Mouse (Mus musculus) cerebellum, adult 2 months (tissue): ENCODE data around the gene App.

ENCODE experiments used
- CTCF ChIP-seq: fragments of 200-500 bp; IDR thresholded peaks from 2 replicates; pipeline ENCODE4 v1.5.1; 2011; ENCODE audit warnings: low read depth, mild to moderate bottlenecking, control low read depth, low read length, moderate library complexity, borderline replicate concordance; ENCODE audit not compliant: insufficient read depth
- POLR2A ChIP-seq: fragments of 200-500 bp; IDR thresholded peaks from 2 replicates; pipeline ENCODE4 v1.6.1; 2011; ENCODE audit warnings: low read length, control low read depth, borderline replicate concordance; ENCODE audit not compliant: insufficient read depth

DNA sequence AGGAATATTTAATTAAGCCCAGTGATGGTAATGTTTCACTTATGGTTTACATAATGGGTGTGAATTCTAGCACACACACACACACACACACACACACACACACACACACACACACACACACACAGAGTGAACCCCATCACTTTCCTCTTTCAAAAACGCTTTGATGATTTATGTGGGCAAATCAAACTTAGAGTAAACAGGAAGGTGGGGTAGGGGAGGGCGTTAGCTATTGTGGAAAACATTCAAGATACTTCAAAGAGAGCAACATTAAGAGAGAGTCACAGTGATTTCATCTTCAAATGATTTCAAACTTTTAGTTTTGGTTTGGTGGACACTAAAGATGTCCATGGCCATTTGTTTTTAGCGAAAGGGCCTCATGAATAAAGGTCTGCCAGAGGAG, 191.0 kb downstream of the App start:
- TF ChIP-seq POLR2A (no peak), CTCF (no peak)
